Mouse (Mus musculus): Measurements from ENCODE around the gene Bicral. TPM values are rescaled to one million over a fixed set of nuclear protein-coding genes. Genes with fewer than 3 reads are reported as not detected.

Gene Bicral
- total and polyA plus RNA-seq, 3 experiments = 3.0 to 7.4 (median 5.9) TPM

DNA sequence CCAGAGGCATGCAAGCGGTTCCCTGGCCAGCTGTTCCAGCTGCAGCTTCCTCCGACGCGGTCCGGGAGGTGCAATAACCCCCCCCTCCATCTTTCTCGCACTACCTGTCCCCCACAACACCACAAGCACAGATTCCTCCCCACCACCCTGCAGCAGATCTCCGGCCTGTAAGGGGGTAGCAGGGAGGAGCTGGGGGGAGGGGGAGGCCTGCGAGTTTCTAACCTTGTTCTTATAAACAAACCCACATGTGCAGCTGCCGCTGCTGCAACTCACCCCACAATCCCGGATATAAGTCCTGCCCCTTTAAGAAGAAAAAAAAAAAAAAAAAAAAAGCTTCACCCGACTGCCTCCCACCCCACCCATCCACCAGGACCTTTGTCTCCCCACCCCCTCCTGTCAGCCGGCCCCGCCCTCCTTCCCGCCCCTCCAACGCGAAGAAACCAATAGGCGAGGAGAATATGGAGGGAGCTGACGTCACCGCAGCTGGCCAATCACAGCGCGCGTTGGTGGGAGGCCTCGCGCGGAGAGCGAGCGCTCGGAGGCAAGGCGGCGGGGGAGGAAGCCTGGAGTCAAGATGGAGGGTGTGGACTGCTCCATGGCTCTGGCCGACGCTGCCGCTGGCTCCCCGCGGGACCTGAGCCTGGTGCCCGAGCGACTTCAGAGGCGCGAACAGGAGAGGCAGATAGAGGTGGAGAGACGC is 32.0 kb upstream of the Bicral start, which contains the start of gene Tbcc:
TSS of gene Tbcc (plus strand) at position 569 of the 700 bp plus-strand sequence.
- peak within 1 kb of the TSS; percentile 75 for H3K9ac ChIP-seq (ENCODE audit: insufficient read depth, low read depth)
- DNase-seq (ENCODE audit: extremely low read depth) = peak; percentile 98
- TF ChIP-seq RCOR1 (conservative IDR thresholded peaks at IDR 0.05; ENCODE audit: low read depth, low read length) (no peak), POLR2A (IDR thresholded peaks at IDR 0.05; ENCODE audit: low read depth, low read length) (peak; percentile 97), MEF2A (IDR thresholded peaks at IDR 0.05; ENCODE audit: borderline replicate concordance, low read depth, low read length) (peak; percentile 8; the same call in 1 of the 2 replicates), CHD1 (IDR thresholded peaks at IDR 0.05; ENCODE audit: low read depth, low read length) (no peak), USF1 (IDR thresholded peaks at IDR 0.05; ENCODE audit: low read depth, low read length) (no peak), IRF4 (IDR thresholded peaks at IDR 0.05; ENCODE audit: low read depth, low read length) (no peak), EP300 (IDR thresholded peaks at IDR 0.05; ENCODE audit: low read length) (0 out of 2 replicates have a peak, but pooled peaks have one; percentile 26), NELFE (IDR thresholded peaks at IDR 0.05; ENCODE audit: low read depth, low read length) (peak; percentile 94), BHLHE40 (IDR thresholded peaks at IDR 0.05; ENCODE audit: low read depth, low read length) (peak; percentile 53), ETS1 (conservative IDR thresholded peaks at IDR 0.05; ENCODE audit: low read depth, low read length) (peak; percentile 31; the same call in 1 of the 2 replicates), PAX5 (IDR thresholded peaks at IDR 0.05; ENCODE audit: low read length) (no peak), HCFC1 (IDR thresholded peaks at IDR 0.05; ENCODE audit: low read depth, low read length) (peak; percentile 83), ZC3H11A (IDR thresholded peaks at IDR 0.05; ENCODE audit: low read depth, low read length) (no peak), MXI1 (IDR thresholded peaks at IDR 0.05; ENCODE audit: low read depth, low read length) (peak; percentile 97), CTCF (conservative IDR thresholded peaks at IDR 0.05 in 1 of 2, IDR thresholded peaks at IDR 0.05 in 1 of 2; ENCODE audit: low read depth in 2 of 2, low read length in 2 of 2) (no peak), ELF1 (IDR thresholded peaks at IDR 0.05; ENCODE audit: low read depth, low read length) (peak; percentile 77), MAFK (IDR thresholded peaks at IDR 0.05; ENCODE audit: insufficient replicate concordance, low read length) (no peak), ZMIZ1 (IDR thresholded peaks at IDR 0.05; ENCODE audit: low read depth, low read length) (peak; percentile 95), SMC3 (IDR thresholded peaks at IDR 0.05; ENCODE audit: low read depth, low read length) (no peak), TBP (conservative IDR thresholded peaks at IDR 0.05; ENCODE audit: low read depth, low read length) (peak; percentile 75), MYC (IDR thresholded peaks at IDR 0.05; ENCODE audit: low read depth, low read length) (peak; percentile 83), E2F4 (IDR thresholded peaks at IDR 0.05; ENCODE audit: insufficient replicate concordance, low read depth, low read length) (no peak), KAT2A (IDR thresholded peaks at IDR 0.05; ENCODE audit: insufficient replicate concordance, low read length) (peak; percentile 75; the same call in 1 of the 2 replicates), SIN3A (IDR thresholded peaks at IDR 0.05; ENCODE audit: low read length) (peak; percentile 99), CHD2 (IDR thresholded peaks at IDR 0.05; ENCODE audit: low read length) (peak; percentile 89), ZKSCAN1 (IDR thresholded peaks at IDR 0.05; ENCODE audit: borderline replicate concordance, low read depth, low read length) (no peak), JUND (conservative IDR thresholded peaks at IDR 0.05; ENCODE audit: low read depth, low read length) (no peak), GABPA (IDR thresholded peaks at IDR 0.05; ENCODE audit: insufficient replicate concordance, low read depth, low read length) (no peak; the same call in 1 of the 2 replicates), TCF12 (IDR thresholded peaks at IDR 0.05; ENCODE audit: low read depth, low read length) (peak; percentile 88), MAX (IDR thresholded peaks at IDR 0.05; ENCODE audit: low read length) (peak; percentile 74), ZNF384 (IDR thresholded peaks at IDR 0.05; ENCODE audit: low read depth, low read length) (peak; percentile 99), UBTF (IDR thresholded peaks at IDR 0.05; ENCODE audit: low read depth, low read length) (0 out of 2 replicates have a peak, but pooled peaks have one; percentile 33), JUN (IDR thresholded peaks at IDR 0.05; ENCODE audit: insufficient read depth, low read depth, low read length) (no peak), USF2 (conservative IDR thresholded peaks at IDR 0.05; ENCODE audit: low read depth, low read length) (no peak), POLR2AphosphoS2 (IDR thresholded peaks at IDR 0.05; ENCODE audit: low read depth, low read length) (peak; percentile 78; the same call in 1 of the 2 replicates), NRF1 (IDR thresholded peaks at IDR 0.05; ENCODE audit: low read depth, low read length) (no peak; the same call in 1 of the 2 replicates), RAD21 (IDR thresholded peaks at IDR 0.05; ENCODE audit: low read depth, low read length) (no peak), MAZ (IDR thresholded peaks at IDR 0.05; ENCODE audit: low read depth, low read length) (peak; percentile 96)
- no peaks in the 10 kb centered on the region for H3K27me3 ChIP-seq (replicated peaks)
- H3K4me3 ChIP-seq (replicated peaks in 1 of 3; ENCODE audit: low read depth in 2 of 3, low read length in 2 of 3, poor library complexity in 1 of 3) = peak within 1 kb of the TSS; percentile 80 to 91 (median 81)
- in situ Hi-C loops (cut with MboI; ENCODE audit: low pct_ligation_motif_present, low pct_unique_long_range_greater_than_20kb, low sequenced_read_pairs) (no loop called here), dilution Hi-C loops (cut with MboI; ENCODE audit: extremely low pct_ligation_motif_present, extremely low pct_unique_long_range_greater_than_20kb, low sequenced_read_pairs) (no loop called here)
- H3K36me3 ChIP-seq (replicated peaks in 1 of 2; ENCODE audit: control insufficient read depth in 1 of 2, insufficient read depth in 1 of 2, low read length in 1 of 2) = peaks cover 3 to 33% of the 10 kb centered on the region in 2 experiments
- peaks cover 16% of the 10 kb centered on the region for H3K79me2 ChIP-seq (replicated peaks; ENCODE audit: control insufficient read depth, extremely low read depth, insufficient read depth, poor library complexity, severe bottlenecking)
- peaks cover 7 to 24% of the 10 kb centered on the region in 2 experiments for H3K4me1 ChIP-seq (ENCODE audit: control insufficient read depth in 1 of 2, insufficient read depth in 2 of 2)
- peak within 1 kb of the TSS; percentile 86 for H3K27ac ChIP-seq (ENCODE audit: insufficient read depth, low read depth)
- no peaks in the 10 kb centered on the region for H3K9me3 ChIP-seq (replicated peaks; ENCODE audit: low read length)
- H3K4me2 ChIP-seq (ENCODE audit: insufficient read depth, low read depth, poor library complexity, severe bottlenecking) = peak within 1 kb of the TSS; percentile 67
